Mouse (Mus musculus): Measurements from ENCODE around the gene Kmt2e. TPM values are rescaled to one million over a fixed set of nuclear protein-coding genes. Genes with fewer than 3 reads are reported as not detected.
A peak's percentile ranks its signal among the peaks of the same experiment; 100 is the strongest.

Kmt2e gene
- polyA plus RNA-seq, 1 experiment: 12.2 TPM

- WGBS: 62% methylated on average over 6 of the region's 6 CpGs
- H3K27me3 ChIP-seq (ENCODE audit: control insufficient read depth, insufficient read depth, low read length): no peaks in the 10 kb centered on the region
- no peaks in the 10 kb centered on the region for H3K4me1 ChIP-seq (ENCODE audit: control insufficient read depth, insufficient read depth, insufficient read length, low read length)
- no peak for TF ChIP-seq POLR2A (IDR thresholded peaks at IDR 0.05; ENCODE audit: low read depth, low read length)
- peak; percentile 20; the same call in 1 of the 2 replicates for TF ChIP-seq CTCF (IDR thresholded peaks at IDR 0.05; ENCODE audit: extremely low read depth, insufficient read length, insufficient replicate concordance, low read depth, low read length)
- no peak overlapping the region for H3K27ac ChIP-seq (ENCODE audit: insufficient read depth, low read depth, low read length)
- no peak overlapping the region for H3K4me3 ChIP-seq (ENCODE audit: low read depth, low read length)
- peaks cover 34% of the 10 kb centered on the region for H3K36me3 ChIP-seq (ENCODE audit: control insufficient read depth, insufficient read depth, low read length)
These were observed 39.0 kb downstream of the Kmt2e start for GRCm38 (mm10) chr5:23473098-23473873.

DNA sequence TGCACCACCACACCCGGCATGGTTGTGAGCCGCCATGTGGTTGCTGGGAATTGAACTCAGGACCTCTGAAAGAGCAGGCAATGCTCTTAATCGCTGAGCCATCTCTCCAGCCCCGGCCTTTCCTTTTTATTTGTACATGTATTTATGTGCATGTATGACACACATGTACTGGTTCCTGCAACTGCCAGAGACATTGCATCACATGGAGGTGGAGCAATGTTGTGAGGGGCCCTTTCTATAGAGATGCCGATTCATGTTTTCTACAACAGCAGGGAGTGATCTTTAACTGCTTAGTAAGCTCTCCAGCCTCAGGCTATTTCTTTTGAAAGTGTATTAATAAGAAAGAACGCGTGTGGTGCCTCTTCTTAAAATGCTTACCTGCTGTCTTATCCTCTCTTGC lies 49.6 kb downstream of the Kmt2e start:
- Histone ChIP-seq H3K4me1 (ENCODE audit: control insufficient read depth, insufficient read depth, insufficient read length, low read length) (no peaks in the 10 kb centered on the region), H3K27me3 (ENCODE audit: control insufficient read depth, insufficient read depth, low read length) (no peaks in the 10 kb centered on the region), H3K27ac (ENCODE audit: insufficient read depth, low read depth, low read length) (no peak overlapping the region), H3K4me3 (ENCODE audit: low read depth, low read length) (no peak overlapping the region), H3K36me3 (ENCODE audit: control insufficient read depth, insufficient read depth, low read length) (peaks cover 68% of the 10 kb centered on the region)
- WGBS: 89% methylated on average over 7 of the region's 7 CpGs
- TF ChIP-seq POLR2A (IDR thresholded peaks at IDR 0.05; ENCODE audit: low read depth, low read length): no peak
- no peak for TF ChIP-seq CTCF (IDR thresholded peaks at IDR 0.05; ENCODE audit: extremely low read depth, insufficient read length, insufficient replicate concordance, low read depth, low read length)

GRCm38 (mm10) chr5:23489231-23489630 lies 55.0 kb downstream of the Kmt2e start:
- no peaks in the 10 kb centered on the region for H3K27me3 ChIP-seq (ENCODE audit: control insufficient read depth, insufficient read depth, low read length)
- H3K4me1 ChIP-seq (ENCODE audit: control insufficient read depth, insufficient read depth, insufficient read length, low read length): no peaks in the 10 kb centered on the region
- TF ChIP-seq CTCF (IDR thresholded peaks at IDR 0.05; ENCODE audit: extremely low read depth, insufficient read length, insufficient replicate concordance, low read depth, low read length): no peak
- TF ChIP-seq POLR2A (IDR thresholded peaks at IDR 0.05; ENCODE audit: low read depth, low read length): no peak
- H3K27ac ChIP-seq (ENCODE audit: insufficient read depth, low read depth, low read length): no peak overlapping the region
- H3K36me3 ChIP-seq (ENCODE audit: control insufficient read depth, insufficient read depth, low read length): peaks cover 65% of the 10 kb centered on the region
- H3K4me3 ChIP-seq (ENCODE audit: low read depth, low read length): no peak overlapping the region
- WGBS: 82% methylated on average over 4 of the region's 4 CpGs

GRCm38 (mm10) chr5:23490797-23491196 lies 56.6 kb downstream of the Kmt2e start:
- TF ChIP-seq POLR2A (IDR thresholded peaks at IDR 0.05; ENCODE audit: low read depth, low read length) (no peak), CTCF (IDR thresholded peaks at IDR 0.05; ENCODE audit: extremely low read depth, insufficient read length, insufficient replicate concordance, low read depth, low read length) (peak; percentile 34; the same call in 1 of the 2 replicates)
- 36% methylated on average over 2 of the region's 2 CpGs for WGBS
- no peaks in the 10 kb centered on the region for H3K27me3 ChIP-seq (ENCODE audit: control insufficient read depth, insufficient read depth, low read length)
- H3K4me1 ChIP-seq (ENCODE audit: control insufficient read depth, insufficient read depth, insufficient read length, low read length): no peaks in the 10 kb centered on the region
- H3K27ac ChIP-seq (ENCODE audit: insufficient read depth, low read depth, low read length): no peak overlapping the region
- peaks cover 63% of the 10 kb centered on the region for H3K36me3 ChIP-seq (ENCODE audit: control insufficient read depth, insufficient read depth, low read length)
- no peak overlapping the region for H3K4me3 ChIP-seq (ENCODE audit: low read depth, low read length)

GRCm38 (mm10) chr5:23496396-23496795 lies 62.2 kb downstream of the Kmt2e start:
- no peak overlapping the region for H3K27ac ChIP-seq (ENCODE audit: insufficient read depth, low read depth, low read length)
- TF ChIP-seq CTCF (IDR thresholded peaks at IDR 0.05; ENCODE audit: extremely low read depth, insufficient read length, insufficient replicate concordance, low read depth, low read length) (no peak), POLR2A (IDR thresholded peaks at IDR 0.05; ENCODE audit: low read depth, low read length) (no peak)
- H3K36me3 ChIP-seq (ENCODE audit: control insufficient read depth, insufficient read depth, low read length): peaks cover 69% of the 10 kb centered on the region
- no peaks in the 10 kb centered on the region for H3K4me1 ChIP-seq (ENCODE audit: control insufficient read depth, insufficient read depth, insufficient read length, low read length)
- WGBS: 83% methylated on average over 3 of the region's 3 CpGs
- H3K27me3 ChIP-seq (ENCODE audit: control insufficient read depth, insufficient read depth, low read length): no peaks in the 10 kb centered on the region
- no peak overlapping the region for H3K4me3 ChIP-seq (ENCODE audit: low read depth, low read length)

- 86% methylated on average over 5 of the region's 5 CpGs for WGBS
- no peaks in the 10 kb centered on the region for H3K4me1 ChIP-seq (ENCODE audit: control insufficient read depth, insufficient read depth, insufficient read length, low read length)
- TF ChIP-seq POLR2A (IDR thresholded peaks at IDR 0.05; ENCODE audit: low read depth, low read length): no peak
- TF ChIP-seq CTCF (IDR thresholded peaks at IDR 0.05; ENCODE audit: extremely low read depth, insufficient read length, insufficient replicate concordance, low read depth, low read length): no peak
- H3K36me3 ChIP-seq (ENCODE audit: control insufficient read depth, insufficient read depth, low read length): peaks cover 72% of the 10 kb centered on the region
- no peak overlapping the region for H3K27ac ChIP-seq (ENCODE audit: insufficient read depth, low read depth, low read length)
- no peak overlapping the region for H3K4me3 ChIP-seq (ENCODE audit: low read depth, low read length)
- H3K27me3 ChIP-seq (ENCODE audit: control insufficient read depth, insufficient read depth, low read length): no peaks in the 10 kb centered on the region
These were observed 62.7 kb downstream of the Kmt2e start for GRCm38 (mm10) chr5:23496933-23497332.

DNA sequence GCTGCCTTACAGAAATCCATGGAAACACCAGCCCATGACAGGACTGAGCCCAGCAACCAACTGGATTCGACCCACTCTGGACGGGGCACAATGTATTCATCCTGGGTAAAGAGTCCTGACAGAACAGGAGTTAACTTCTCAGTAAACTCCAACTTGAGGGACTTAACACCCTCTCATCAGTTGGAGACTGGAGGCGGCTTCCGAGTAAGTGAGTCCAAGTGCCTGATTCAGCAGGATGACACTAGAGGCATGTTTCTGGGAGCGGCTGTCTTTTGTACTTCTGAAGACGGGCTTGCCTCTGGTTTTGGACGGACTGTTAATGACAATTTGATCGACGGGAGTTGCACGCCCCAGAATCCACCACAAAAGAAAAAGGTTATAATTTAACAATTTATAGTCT lies 63.7 kb downstream of the Kmt2e start:
- Histone ChIP-seq H3K36me3 (ENCODE audit: control insufficient read depth, insufficient read depth, low read length) (peaks cover 73% of the 10 kb centered on the region), H3K27me3 (ENCODE audit: control insufficient read depth, insufficient read depth, low read length) (no peaks in the 10 kb centered on the region), H3K4me3 (ENCODE audit: low read depth, low read length) (no peak overlapping the region), H3K4me1 (ENCODE audit: control insufficient read depth, insufficient read depth, insufficient read length, low read length) (no peaks in the 10 kb centered on the region), H3K27ac (ENCODE audit: insufficient read depth, low read depth, low read length) (no peak overlapping the region)
- no peak for TF ChIP-seq CTCF (IDR thresholded peaks at IDR 0.05; ENCODE audit: extremely low read depth, insufficient read length, insufficient replicate concordance, low read depth, low read length)
- WGBS: 89% methylated on average over 10 of the region's 10 CpGs
